Mouse (Mus musculus): ENCODE data around the gene Sugct.
"Not testable (repeated sequence)": the region's sequence is repeated elsewhere in the genome, so short reads cannot be mapped to it uniquely, and the experiment has no call there.

The Sugct gene

DNA sequence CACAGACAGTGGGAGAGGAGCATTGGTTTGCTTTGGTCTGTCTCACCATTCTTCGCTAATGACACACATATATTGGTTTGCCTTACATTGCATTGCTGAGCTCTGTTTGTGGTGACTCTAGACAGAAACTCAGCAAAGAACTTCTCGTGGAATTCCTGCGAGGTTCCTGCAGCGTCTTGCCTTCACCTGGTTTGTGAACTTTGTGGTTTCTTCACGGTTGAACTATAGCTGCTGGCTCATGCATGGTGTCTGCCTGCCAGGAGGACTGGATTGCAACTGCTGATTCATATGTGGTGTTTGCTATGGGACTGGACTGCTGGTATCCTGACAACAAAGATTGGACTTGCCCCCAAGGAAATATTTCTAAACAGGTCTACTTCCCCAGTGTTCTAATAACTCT is 91.6 kb downstream of the Sugct start:
- DNase-seq, result no peak

DNA sequence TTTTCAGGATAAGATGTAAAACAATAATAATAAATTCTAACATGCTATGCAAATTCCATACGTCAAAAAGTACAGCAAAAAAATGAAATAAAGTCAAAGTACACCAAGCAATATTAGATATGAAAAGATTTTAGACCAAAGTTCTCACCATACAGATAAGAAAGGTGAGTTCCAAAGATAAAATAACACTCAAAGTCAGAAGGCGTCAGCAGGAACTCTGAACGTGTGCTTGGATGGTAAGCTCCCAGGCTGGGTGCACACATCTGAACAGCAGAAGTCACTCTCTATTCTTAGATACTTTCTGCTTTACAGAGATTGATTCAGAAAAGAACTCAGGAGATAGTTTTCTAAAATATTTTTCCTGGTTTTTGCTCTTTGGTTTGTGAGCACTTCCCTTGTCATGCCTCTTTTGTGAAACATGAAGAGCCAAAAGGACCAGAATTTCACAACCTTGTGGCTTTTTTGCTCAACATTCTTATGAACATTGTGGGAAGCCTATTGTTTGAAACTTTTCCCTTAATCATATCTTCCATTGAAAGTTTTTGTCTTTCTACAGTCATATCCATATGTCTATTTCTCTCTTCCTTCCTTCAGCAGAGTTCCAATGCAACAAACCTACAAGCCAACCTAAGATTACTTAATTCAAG is 110.0 kb downstream of the Sugct start:
- no peak for DNase-seq

DNA sequence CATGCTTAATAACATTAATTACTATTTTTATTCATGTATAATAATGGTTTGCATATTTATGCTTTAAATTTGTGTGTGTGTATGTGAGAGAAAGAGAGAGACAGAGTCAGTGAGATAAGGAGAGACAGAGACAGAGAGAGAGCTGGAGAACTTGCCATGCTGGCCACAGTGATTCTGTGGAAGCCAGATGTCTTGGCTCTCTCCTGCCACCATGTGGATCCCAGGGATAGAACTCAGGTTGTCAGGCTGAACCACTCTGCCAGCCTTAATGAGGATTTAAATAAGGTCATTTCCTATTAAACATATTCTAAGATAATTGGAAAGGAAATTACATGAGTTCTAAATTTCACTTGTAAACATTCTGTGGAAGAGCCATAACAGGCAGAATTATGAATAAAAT is 110.5 kb downstream of the Sugct start:
- DNase-seq, result peak; percentile 38 to 44

DNA sequence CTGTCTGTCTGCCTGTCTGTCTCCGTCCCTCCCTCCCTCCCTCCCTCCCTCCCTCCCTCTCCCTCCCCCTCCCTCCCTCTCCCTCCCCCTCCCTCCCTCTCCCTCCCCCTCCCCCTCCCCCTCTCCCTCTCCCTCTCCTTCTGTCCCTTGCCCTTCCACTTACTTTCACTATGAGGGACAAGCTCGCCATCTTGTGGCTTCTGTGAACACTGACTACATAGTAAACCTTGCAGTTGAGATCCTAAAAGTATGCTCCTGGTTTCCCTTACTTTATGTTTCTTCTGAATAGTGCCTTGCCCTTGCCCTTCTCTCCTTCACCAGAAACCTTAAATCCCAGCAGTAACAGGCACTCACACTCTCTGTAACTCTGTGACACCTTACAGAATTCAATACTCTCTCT is 113.7 kb downstream of the Sugct start:
- DNase-seq, result peak; percentile 6 to 24

DNA sequence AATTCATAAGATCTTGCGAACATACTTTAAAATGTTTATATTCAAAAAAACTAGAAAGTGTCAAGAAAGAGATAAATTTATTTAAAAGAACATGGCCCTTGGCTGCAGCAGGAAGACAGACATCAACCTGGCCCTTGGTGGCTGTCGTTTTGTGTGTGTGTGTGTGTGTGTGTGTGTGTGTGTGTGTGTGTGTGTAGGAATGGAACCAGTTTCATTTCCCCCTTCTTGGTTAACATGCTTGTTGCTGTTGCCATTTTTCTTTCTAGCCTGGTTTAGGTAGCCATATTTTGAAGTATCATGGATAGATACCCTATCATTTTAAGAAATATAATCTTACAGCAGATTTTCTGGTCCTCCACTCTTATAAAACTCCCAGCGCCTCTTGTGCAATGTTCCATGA is 136.0 kb downstream of the Sugct start:
- DNase-seq, result no peak

DNA sequence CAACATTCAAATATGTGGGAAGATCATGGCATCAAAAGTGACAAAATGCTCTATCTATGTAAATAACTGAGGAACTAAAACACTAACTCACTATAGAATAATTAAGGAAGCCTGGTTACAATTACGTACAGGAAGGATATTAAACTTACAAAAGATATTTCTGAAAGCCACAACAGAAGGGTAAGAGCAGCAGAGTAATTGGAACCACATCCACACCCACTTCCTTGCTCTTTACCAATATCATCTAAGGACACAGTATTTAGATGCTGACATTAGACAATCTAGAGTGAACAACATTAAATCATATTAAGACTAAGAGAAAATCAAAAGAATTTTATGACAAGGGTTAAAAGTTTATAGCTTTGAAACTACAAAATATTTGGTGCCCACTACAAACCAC is 159.0 kb downstream of the Sugct start:
- no peak for DNase-seq

DNA sequence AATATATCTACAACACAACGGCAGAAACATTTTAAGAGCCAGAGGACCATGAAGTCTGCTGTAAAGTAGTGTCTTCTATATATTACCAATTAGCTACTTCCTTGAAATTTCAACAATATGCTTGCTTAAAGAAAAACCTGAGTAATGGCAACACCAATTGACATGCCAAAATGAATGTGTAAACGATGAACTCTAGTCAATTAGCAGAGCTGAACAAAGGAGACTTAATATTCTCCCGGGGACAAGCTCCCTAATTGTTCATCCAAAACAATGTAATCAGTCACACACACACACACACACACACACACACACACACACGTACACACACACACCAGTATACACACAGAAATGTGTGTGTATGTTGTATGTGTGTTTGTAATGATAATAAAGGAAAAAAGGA is 160.5 kb downstream of the Sugct start:
- DNase-seq, result no peak

DNA sequence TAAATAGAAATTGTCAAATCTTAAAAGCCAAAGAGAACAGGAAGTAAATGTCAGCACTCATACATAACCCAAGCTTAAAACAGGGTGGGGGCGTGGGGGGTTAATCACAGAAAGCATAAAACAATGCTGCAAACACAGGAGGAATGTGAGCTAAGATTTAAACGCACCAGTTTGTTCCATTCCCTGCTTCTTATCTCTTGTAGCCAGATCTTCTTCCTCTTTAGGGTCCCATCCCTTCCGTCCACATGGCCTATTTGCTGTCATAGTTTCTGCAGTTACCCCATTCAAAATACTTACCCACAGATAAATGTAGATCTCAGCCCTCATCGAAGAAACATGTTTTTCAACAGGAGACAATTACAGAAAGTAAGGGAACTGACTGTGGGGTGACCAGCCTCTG is 160.9 kb downstream of the Sugct start:
- DNase-seq, result no peak

DNA sequence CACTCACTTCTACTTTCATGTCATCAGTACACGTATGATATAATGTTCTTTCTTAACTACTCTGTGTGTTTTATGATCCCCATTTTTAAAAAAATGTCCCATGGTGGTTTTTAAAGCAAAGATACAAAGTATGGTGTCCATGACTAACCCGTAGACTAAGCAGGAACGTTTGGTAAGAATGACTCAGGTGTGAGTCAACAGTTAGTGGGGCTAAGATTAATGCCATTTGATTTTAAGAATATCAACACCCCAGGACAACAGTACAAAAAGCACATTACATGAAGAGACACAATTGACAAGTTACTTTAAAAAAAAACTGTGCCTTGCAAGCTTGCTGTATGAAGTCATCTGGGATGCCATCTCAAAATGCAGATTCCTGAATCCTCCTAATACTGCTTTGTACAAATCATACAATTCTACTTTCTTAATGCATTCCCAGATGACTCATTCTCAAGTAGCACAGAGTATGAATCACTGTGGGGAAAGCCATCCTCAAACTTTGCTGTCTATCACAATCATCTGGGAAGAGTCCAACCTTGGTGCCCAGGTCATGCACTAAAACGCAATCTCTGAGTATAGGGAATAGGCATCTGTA is 184.1 kb downstream of the Sugct start:
- DNase-seq, result no peak

DNA sequence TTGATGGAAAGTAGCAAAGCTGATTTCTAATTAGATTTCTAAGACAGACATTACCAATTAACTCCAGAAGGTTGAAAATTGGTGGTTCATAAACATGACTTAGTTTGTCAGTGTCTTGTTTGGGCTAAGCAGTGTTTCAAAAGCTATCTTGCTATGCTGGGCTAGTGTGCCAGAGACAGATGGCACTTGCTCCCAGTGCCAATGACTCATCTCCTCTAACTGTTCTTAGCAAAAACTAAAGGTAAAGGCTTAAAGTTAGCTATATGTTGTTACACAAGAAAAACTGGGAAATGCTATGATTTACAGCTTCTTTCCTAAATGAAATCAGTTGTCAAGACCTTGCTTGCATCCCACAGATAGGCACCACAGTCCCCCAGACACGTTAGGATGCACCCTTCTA is 200.4 kb downstream of the Sugct start:
- DNase-seq, result no peak

DNA sequence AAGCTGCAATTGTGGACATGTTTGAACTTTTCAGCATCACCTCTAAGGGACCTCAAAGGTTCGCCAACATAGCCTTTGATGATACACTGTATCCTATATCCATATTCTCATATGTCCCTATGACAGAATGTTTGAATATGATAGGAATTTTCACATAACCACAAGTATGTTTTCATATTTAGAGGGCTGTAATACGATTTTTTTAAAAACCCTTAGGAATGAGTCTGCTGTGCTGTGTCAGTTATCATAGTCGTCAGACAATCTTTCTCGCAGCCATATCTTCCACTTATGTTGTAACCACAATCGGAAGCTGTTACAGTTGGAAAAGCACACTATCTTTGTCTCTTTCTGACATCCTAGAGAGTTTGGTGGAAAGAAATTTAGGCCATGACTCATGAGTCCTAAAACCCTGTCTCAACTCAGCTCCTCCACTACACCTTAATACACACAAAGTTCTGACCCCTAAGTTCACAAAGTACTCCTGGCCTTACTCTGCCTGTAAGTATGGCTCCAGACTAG is 201.2 kb downstream of the Sugct start:
- no peak for DNase-seq

DNA sequence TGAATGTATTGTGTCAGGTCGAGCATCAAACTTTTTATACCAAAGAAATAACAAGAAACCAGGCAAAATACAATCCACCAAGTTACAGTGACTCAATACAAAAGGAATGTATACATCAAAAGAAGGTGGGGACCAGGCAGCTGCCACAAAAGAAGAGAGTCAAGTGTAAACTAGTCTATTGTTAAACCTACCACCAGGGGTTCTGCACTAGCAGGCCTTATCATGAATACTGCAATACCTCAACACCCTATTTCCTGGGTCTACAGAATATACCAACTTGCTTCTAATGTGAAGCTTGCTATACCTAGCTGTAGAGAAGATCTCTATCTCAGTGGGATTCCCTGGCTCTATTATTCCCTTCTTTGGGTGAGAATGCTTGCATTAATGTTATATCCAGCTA is 237.4 kb downstream of the Sugct start:
- DNase-seq, result not testable (repeated sequence)

DNA sequence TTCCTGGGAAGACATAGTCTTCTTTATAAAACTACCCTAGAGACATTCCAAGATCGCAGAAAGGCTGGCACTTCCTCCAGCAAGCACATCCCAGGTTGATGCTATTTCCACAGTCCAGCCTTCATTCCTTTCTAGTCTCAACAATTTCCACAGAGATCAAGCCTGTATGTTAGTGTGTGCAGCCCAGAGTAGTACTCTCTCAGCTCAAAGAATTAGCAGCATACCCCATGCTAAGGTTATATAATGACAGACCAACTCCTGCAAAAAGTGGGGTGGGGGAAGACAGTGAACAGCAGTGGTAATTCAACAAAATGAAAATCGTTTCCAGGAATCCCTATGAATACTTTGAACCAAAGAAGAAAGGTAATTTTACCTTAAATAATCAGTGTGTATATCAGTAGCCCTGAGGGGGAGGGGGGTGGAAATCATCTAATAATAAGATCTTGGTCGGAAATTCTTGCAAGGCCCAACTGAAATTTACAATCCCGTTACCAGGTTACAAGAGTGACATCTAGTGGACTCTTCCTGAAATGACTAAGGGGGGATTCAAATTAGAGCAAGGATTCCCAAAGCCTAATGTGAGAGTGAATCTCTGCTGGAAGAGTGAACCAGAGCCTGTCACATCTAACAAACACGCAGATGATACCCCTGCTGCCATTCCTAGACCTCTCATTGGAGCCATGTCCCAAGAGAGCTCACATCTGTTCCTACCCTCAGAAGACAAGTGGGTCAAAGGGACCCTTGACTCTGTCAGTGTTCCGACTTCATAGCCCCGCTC is 263.0 kb downstream of the Sugct start:
- DNase-seq, result peak; percentile 39 to 61

DNA sequence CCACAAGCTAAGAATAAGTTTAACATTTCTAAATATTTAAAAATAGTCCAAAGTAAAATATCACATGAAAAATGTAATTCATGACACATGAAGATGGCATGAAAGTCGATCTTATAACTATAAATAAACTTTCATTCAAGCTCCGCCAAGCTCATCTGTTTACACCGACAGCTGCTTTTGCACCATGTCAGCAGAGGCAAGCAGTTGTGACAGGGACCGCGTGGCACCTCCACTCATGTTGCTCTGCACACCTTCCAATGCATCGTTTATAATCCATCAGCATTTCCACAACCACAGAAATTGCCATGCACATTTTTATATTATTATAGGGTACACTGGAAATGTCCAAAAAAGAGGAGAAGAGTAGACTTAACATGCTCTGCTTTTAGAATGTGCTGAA is 273.5 kb downstream of the Sugct start:
- no peak for DNase-seq

DNA sequence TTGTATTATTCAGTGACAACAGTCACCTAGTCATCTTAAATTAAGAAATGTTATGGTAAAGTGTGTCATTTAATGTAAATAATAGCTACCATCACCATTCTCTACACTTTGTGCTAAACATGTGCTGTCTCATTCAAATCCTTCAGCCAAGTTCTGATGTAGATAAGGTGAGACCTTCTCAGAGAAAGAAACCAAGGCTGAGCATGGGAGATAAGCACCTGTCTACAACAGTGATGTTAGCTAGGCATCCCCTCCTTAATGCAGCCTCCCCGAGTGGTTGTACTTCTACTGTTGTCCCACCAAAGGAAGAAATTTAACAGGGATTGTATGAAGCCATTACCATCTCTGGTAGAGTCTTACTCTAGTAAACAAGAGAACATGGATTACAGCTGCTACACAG is 274.8 kb downstream of the Sugct start:
- DNase-seq, result no peak

DNA sequence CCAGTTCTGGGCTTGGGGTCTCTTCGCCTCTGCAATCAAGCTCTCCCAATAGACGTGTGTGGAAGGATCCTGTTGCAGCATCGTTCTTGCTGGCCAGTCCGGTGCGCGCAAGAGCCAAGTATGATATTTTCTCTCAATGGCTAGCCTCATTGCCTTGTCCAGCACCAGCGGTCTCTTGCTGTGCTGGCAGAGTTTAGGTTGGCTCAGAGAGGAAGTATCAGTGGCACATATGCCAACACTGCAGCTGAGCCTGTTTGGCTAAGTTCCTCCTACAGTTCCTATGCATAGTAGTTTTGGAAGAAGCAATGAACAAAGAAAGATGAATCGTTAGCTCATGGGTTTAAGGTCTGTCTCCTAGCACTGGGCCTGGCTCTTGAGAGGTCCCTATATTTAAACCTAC is 352.5 kb downstream of the Sugct start:
- DNase-seq, result peak; percentile 51 to 56

DNA sequence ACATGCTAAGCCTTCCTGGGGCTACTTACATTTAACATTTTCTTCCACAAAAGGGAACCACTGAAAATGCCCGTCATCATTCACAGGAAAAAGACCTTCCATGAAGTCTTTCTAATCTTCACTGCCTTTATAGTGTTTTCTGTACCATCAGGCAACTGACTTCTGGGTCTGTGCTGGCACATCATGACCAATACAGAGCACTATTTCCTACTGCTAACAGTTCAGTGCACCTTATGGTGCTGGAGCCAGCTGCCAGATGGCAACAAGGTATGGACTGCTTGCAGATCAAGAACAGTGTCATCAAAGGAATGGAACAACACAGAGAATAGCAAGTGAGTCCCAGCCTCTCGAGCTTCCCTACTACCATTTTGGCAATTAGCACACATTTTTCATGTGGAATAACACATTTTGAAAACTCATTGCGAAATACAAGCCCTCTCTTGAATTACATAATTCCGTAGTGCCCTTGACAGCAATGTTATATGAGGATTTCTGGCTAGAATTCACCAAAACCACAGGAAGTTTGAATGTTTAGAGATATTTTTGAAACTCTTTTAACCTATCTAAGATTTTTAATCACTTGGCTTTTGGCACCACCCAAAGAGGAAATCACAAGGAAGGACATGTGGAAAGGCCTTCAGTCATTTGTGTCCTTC is 359.3 kb downstream of the Sugct start:
- DNase-seq, result peak; percentile 2 to 3

DNA sequence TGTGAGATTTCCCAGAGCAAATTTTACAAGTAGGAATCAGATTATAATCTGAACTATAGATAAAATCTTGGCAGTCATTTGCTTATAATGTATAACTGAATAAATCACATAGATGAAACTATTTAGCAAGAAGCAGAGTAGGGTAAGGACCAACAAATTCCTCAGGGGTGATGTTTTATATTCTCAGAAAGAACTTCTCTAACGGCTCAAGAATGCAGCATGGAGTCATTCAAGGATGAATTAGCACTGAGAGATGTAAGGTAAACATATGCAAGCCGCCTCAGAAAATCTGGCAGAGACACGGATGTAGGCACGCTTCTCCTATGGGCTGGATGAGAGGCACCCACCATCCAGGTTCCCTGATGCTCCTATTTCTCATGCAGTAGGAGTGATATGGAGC is 368.5 kb downstream of the Sugct start:
- DNase-seq, result no peak

DNA sequence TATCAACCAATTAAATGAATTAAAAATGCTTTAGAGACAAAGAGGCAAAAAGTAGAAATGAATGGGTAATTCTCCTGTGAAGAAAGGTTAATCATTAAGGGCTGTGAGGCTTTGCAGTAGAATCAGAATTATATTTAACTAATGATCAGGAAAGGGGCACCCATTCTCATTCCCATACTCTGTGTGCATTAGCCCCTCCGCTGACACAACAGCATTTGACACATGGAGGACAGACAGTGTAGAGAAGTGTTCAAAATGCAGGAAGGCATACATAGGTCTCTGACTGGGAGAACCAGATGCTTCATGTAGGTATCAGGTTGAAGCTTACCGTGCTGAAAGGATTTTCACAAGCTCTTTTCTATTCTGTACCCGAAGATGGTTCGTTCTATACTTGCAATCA is 393.8 kb downstream of the Sugct start:
- no peak for DNase-seq

DNA sequence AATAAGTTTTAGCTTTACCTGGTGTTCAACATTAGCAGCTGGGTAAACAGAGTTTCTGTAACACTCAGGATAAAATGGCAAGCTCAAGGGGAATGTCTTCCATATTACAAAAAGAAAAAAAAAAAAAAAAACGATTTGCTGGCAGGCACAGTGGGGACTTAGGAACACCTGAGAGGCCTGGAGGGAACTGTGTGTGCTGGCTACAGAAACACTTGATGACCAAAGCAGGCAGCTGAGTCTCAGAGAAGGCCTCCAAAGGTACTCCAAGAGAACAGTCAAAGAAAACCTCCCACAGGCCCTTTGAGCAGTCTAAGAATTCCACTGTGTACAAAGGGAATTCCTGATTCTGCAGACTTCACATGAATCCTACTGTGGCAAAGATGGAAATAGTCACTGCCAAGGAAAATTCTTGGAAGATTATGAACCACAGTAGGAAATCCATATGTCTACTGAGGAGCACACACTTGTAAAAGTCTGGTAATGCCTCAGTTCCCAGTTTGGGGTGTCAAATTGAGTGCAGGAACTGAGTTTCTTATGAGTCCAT is 397.8 kb downstream of the Sugct start:
- no peak for DNase-seq

DNA sequence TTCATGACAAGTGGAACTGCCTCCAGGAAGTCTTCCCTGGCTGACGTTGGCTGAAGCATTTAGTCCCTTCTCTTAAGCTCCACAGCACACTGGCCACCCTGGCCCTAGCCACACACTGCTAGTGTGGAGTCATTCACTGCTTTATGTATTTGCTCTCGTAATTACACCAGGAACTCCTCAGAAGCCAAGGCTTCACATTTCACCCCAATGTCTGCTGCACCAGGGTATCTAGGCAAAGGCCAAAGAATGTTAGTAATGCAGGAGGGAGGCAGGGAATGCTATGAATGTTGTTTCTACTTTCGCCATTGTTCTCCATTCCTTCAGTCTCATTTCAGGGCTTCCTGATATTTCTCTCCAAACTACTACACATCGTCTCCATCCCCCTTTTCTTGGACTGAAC is 398.4 kb downstream of the Sugct start:
- DNase-seq, result no peak

DNA sequence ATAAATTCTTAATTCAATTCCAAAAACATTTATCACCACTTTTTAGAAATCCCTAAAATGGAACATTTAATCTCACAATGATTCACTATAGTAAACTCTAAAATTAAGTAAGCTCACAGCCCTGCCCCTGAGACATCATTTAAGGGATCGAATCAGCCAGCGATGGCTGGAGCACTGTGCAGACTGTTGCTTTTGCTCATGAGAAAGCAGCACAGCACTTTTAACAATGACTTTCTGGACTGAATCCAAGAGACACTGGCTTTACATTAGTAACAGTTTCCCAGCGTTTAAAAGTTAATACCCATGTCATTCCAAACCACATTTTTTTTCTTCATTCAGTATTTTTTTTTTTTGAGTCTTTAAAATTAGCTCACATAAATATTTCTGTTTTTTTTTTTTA is 398.9 kb downstream of the Sugct start:
- no peak for DNase-seq

DNA sequence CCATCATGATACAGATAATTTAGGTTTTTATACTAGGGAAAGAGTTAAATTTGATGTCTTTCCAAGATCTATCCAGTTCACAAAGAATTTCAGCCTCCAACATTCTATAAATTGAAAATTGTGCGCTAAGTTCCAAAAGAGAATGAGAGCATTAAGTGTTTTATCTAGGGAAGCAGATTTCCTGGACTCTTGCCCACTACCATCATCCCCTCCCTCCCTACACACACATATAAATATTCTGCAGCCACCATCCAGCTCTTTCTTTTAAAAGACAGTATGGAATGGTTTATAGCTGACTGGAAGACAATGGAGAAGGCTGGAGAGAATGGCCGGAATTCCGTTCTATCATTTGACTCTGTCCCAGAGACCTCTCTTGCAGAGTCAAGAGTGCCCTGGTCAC is 404.3 kb downstream of the Sugct start:
- DNase-seq, result no peak
